Mouse (Mus musculus) embryonic facial prominence, embryonic 13.5 days (tissue): ENCODE data around the gene Tmem63a. TPM values are rescaled to one million over a fixed set of nuclear protein-coding genes. Genes with fewer than 3 reads are reported as not detected.
"Not testable (repeated sequence)": the region's sequence is repeated elsewhere in the genome, so short reads cannot be mapped to it uniquely, and the experiment has no call there.

Source experiments
- ATAC-seq: fragments of 200-750 bp; cut with Nextera tagmentation; 2 replicates; pipeline ENCODE4 v1.8.0; 2017; ENCODE audit warnings: low read depth; ENCODE audit not compliant: insufficient number of reproducible peaks, insufficient read depth, low FRiP score, low TSS enrichment
- H3K27ac ChIP-seq: fragments of 300-500 bp; sonication (generic); 2 replicates; pipeline ENCODE4 v1.5.1; 2015; ENCODE audit warnings: moderate library complexity, mild to moderate bottlenecking, inconsistent platforms
- H3K27me3 ChIP-seq: fragments of 300-500 bp; sonication (generic); 2 replicates; pipeline ENCODE4 v1.6.1; 2015; ENCODE audit warnings: mild to moderate bottlenecking, inconsistent platforms
- H3K36me3 ChIP-seq: fragments of 300-500 bp; sonication (generic); 2 replicates; pipeline ENCODE4 v1.6.1; 2015; ENCODE audit warnings: mild to moderate bottlenecking, inconsistent platforms
- H3K4me1 ChIP-seq: fragments of 300-500 bp; sonication (generic); 2 replicates; pipeline ENCODE4 v1.6.1; 2015; ENCODE audit warnings: inconsistent platforms
- H3K4me2 ChIP-seq: fragments of 300-500 bp; sonication (generic); 2 replicates; pipeline ENCODE4 v1.6.1; 2015; ENCODE audit warnings: moderate library complexity, mild to moderate bottlenecking, inconsistent platforms
- H3K4me3 ChIP-seq: fragments of 300-500 bp; sonication (generic); 2 replicates; pipeline ENCODE4 v1.5.1; 2015; ENCODE audit warnings: mild to moderate bottlenecking, inconsistent platforms
- H3K9ac ChIP-seq: fragments of 300-500 bp; sonication (generic); 2 replicates; pipeline ENCODE4 v1.6.1; 2015; ENCODE audit warnings: mild to moderate bottlenecking, inconsistent platforms
- H3K9me3 ChIP-seq: fragments of 300-500 bp; sonication (generic); 2 replicates; pipeline ENCODE4 v1.6.1; 2016; ENCODE audit warnings: inconsistent platforms
- whole genome bisulfite sequencing: fragments of 180-500 bp; shearing (Covaris S2); methylation state at CpG from one replicate; pipeline ENCODE4 v1.1.7; 2015; ENCODE audit warnings: mixed read lengths; 5-methylcytosine and 5-hydroxymethylcytosine counted together
- polyA plus RNA-seq: library from polyadenylated mRNA; unstranded; fragments of >200 nt; fragmentation: Nextera tagmentation; extraction: Ambion mirVana; gene quantifications from 2 replicates; pipeline ENCODE4 v1.2.1, GENCODE M21; 2015

Tmem63a gene
- polyA plus RNA-seq, 1 experiment from 2014 or later: 13.7 TPM

DNA sequence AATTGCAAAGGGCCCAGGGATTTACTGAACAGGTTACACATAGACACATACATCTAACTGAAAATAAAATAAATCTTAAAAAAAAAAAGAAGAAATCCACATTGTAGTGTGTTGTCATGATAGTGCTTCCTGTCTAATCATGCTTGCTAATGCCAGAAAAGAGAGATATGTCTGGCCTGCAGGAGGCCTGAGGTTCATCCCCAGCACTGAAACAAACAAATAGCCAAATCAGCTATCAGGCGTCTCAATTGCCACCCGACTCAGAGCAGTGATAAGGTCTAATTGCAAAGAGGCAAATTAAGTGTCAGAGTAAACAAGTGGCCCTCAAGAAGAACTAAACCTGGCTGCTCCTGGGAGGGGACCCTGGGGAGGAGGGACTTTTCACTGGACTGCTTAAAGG is 12.5 kb upstream of the Tmem63a start:
- H3K4me3 ChIP-seq: no peak overlapping the region
- H3K36me3 ChIP-seq: no peaks in the 10 kb centered on the region
- H3K9ac ChIP-seq: no peak overlapping the region
- ATAC-seq: no peak
- H3K4me1 ChIP-seq: no peaks in the 10 kb centered on the region
- H3K27ac ChIP-seq: no peak overlapping the region
- H3K27me3 ChIP-seq: peaks cover 20% of the 10 kb centered on the region
- WGBS: 57% methylated on average over 2 of the region's 2 CpGs
- H3K4me2 ChIP-seq: no peak overlapping the region
- H3K9me3 ChIP-seq: no peaks in the 10 kb centered on the region

DNA sequence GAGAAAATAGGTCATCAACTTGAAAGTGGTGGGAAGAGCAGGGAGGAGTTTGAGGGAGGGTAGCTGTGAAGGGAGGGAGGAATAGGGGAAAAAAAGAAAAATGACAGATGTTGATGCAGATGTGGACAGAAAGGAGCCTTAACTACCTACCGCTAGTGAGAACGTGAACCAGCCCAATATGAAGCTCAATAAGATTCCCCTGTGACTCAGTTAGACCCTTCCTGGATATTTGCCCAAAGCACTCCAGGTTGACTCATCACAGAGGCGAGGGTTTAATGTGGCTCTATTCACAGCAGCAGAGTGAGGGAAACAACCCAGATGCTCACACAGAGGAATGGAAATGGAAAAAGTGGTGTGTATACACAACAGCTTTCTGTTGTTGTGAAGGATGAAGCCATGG is 11.0 kb upstream of the Tmem63a start:
- no peak for ATAC-seq
- 62% methylated on average over 3 of the region's 3 CpGs for WGBS
- no peaks in the 10 kb centered on the region for H3K9me3 ChIP-seq
- peaks cover 35% of the 10 kb centered on the region for H3K27me3 ChIP-seq
- no peak overlapping the region for H3K27ac ChIP-seq
- no peak overlapping the region for H3K4me2 ChIP-seq
- no peaks in the 10 kb centered on the region for H3K36me3 ChIP-seq
- H3K4me1 ChIP-seq: no peaks in the 10 kb centered on the region
- H3K4me3 ChIP-seq: no peak overlapping the region
- no peak overlapping the region for H3K9ac ChIP-seq

DNA sequence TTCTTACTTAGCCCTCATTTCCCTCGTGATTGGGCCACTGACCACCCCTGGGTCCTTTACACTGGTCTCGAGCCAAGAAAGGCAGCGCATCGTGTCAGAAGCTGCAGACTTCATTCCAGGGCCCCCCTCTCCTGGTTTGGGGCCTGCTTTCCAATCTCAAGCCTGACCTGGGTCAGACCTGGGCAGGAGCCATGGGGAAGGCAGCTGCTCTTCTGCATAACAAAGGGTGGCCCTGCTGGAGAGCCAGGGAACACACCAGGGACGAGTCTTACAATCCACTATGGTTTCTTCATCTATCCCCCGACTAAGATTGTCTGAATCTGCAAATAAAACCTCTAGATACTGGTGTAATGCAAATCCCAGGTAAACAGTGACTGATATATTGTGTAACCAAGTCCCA is 8.5 kb upstream of the Tmem63a start:
- peaks cover 3% of the 10 kb centered on the region; the same call in 1 of the 2 replicates for H3K4me1 ChIP-seq
- ATAC-seq: no peak
- H3K27me3 ChIP-seq: peaks cover 56% of the 10 kb centered on the region
- H3K27ac ChIP-seq: no peak overlapping the region
- H3K9ac ChIP-seq: no peak overlapping the region
- 24% methylated on average over 6 of the region's 6 CpGs for WGBS
- no peak overlapping the region for H3K4me2 ChIP-seq
- H3K4me3 ChIP-seq: no peak overlapping the region
- no peaks in the 10 kb centered on the region for H3K36me3 ChIP-seq
- no peaks in the 10 kb centered on the region for H3K9me3 ChIP-seq

DNA sequence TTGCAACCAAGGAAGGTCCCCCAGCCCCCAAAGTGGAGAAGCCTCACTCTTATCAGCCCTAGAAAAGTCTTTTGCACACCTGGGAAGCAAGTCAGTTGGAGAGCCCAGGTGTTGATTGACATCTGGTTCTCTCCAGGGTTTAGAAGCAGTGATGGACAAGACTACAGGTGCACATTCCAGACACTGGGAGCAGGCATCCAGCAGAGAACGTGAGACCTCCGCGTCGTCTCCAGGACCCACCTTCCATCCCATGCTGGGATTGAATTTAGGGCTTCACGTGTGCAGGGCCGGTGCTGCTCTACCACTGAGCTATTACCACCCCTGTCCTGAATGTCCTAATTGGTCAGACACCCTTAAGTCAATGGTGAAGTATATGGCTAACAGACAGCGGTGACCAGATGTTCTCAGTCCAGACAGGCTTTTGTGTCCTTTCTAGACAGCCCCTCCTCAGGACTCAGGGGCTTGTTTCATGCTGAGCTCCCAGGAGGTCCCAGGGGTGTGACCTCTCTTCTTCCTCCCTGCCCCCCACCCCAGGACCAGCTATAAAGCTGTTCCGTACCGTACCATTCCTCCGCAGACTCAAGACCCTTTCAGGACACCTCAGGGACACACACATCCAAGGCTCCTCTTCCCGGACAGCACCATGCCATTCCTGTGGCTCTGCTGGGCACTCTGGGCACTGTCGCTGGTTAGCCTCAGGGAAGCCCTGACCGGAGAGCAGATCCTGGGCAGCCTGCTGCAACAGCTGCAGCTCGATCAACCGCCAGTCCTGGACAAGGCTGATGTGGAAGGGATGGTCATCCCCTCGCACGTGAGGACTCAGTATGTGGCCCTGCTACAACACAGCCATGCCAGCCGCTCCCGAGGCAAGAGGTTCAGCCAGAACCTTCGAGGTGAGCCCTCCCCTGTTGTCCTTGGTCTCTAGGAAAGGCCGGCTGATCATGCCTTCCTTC is 7.4 kb upstream of the Tmem63a start, which contains the start of gene Lefty1:
Gene Lefty1 (plus strand): TSS at position 556 of the 953 bp plus-strand sequence.
- no peak for ATAC-seq
- no peak within 1 kb of the TSS for H3K4me2 ChIP-seq
- no peak within 1 kb of the TSS for H3K4me3 ChIP-seq
- WGBS: 13% methylated on average over 21 of the region's 21 CpGs
- peaks cover 3% of the 10 kb centered on the region; the same call in 1 of the 2 replicates for H3K4me1 ChIP-seq
- H3K9ac ChIP-seq: no peak within 1 kb of the TSS
- peaks cover 56% of the 10 kb centered on the region for H3K27me3 ChIP-seq
- H3K27ac ChIP-seq: no peak within 1 kb of the TSS
- no peaks in the 10 kb centered on the region for H3K9me3 ChIP-seq
- no peaks in the 10 kb centered on the region for H3K36me3 ChIP-seq

DNA sequence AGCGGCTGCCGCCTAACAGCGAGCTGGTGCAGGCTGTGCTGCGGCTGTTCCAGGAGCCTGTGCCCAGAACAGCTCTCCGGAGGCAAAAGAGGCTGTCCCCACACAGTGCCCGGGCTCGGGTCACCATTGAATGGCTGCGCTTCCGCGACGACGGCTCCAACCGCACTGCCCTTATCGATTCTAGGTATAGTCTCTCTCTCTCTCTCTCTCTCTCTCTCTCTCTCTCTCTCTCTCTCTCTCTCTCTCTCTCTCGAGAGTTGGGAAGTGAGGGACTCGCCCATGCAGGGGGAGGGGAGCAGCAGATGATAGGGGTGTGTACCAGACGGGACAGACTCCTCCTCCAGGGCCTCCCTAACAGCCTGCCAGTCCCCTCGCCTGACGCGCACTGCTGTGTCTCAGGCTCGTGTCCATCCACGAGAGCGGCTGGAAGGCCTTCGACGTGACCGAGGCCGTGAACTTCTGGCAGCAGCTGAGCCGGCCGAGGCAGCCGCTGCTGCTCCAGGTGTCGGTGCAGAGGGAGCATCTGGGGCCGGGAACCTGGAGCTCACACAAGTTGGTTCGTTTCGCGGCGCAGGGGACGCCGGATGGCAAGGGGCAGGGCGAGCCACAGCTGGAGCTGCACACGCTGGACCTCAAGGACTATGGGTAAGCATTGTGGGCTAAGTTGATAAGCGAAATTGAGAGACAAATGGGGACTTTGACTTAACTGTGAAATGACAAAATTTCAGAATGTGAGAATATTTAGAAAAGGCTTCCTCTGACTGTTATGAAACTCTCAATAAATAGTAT is 5.3 kb upstream of the Tmem63a start:
- peaks cover 71% of the 10 kb centered on the region for H3K27me3 ChIP-seq
- not testable (repeated sequence) for H3K36me3 ChIP-seq
- WGBS: 1% methylated on average over 39 of the region's 41 CpGs

DNA sequence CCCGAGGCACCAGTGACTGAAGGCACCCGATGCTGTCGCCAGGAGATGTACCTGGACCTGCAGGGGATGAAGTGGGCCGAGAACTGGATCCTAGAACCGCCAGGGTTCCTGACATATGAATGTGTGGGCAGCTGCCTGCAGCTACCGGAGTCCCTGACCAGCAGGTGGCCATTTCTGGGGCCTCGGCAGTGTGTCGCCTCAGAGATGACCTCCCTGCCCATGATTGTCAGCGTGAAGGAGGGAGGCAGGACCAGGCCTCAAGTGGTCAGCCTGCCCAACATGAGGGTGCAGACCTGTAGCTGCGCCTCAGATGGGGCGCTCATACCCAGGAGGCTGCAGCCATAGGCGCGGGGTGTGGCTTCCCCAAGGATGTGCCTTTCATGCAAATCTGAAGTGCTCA is 4.5 kb upstream of the Tmem63a start:
- not testable (repeated sequence) for ATAC-seq, H3K4me2 ChIP-seq, H3K36me3 ChIP-seq, H3K9ac ChIP-seq, H3K4me3 ChIP-seq, H3K9me3 ChIP-seq, H3K27ac ChIP-seq
- H3K27me3 ChIP-seq: peaks cover 71% of the 10 kb centered on the region
- H3K4me1 ChIP-seq: peaks cover 17% of the 10 kb centered on the region
- WGBS: 23% methylated on average over 13 of the region's 13 CpGs

More for the DNA sequence above, 5.3 kb upstream of the Tmem63a start:
- H3K4me3 ChIP-seq: peak overlapping the region; percentile 38
- H3K4me1 ChIP-seq: peaks cover 14% of the 10 kb centered on the region
- 0 out of 2 replicates have a peak, but pooled peaks have one; percentile 54 for ATAC-seq
- not testable (repeated sequence) for H3K27ac ChIP-seq, H3K9me3 ChIP-seq
- H3K9ac ChIP-seq: peak overlapping the region; percentile 44
- H3K4me2 ChIP-seq: peak overlapping the region; percentile 62

DNA sequence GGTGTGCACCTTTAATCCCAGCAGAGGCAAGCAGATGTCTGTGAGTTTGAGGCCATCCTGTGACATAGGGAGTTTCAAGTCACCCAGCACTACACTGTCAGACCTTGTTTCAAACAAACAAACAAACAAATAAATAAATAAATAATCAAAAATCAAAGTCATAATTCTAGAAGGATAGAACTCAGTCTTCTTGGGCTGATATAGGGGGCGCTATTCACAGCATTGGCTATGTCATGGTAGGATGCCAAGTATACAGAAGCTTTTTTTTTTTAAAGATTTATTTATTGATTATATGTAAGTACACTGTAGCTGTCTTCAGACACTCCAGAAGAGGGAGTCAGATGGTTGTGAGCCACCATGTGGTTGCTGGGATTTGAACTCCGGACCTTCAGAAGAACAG is 3.4 kb upstream of the Tmem63a start:
- H3K9ac ChIP-seq, H3K4me2 ChIP-seq, H3K9me3 ChIP-seq, H3K4me3 ChIP-seq, H3K27ac ChIP-seq, ATAC-seq, H3K36me3 ChIP-seq: not testable (repeated sequence)
- peaks cover 26% of the 10 kb centered on the region for H3K4me1 ChIP-seq
- WGBS: 73% methylated on average over 2 of the region's 2 CpGs
- H3K27me3 ChIP-seq: peaks cover 68% of the 10 kb centered on the region

DNA sequence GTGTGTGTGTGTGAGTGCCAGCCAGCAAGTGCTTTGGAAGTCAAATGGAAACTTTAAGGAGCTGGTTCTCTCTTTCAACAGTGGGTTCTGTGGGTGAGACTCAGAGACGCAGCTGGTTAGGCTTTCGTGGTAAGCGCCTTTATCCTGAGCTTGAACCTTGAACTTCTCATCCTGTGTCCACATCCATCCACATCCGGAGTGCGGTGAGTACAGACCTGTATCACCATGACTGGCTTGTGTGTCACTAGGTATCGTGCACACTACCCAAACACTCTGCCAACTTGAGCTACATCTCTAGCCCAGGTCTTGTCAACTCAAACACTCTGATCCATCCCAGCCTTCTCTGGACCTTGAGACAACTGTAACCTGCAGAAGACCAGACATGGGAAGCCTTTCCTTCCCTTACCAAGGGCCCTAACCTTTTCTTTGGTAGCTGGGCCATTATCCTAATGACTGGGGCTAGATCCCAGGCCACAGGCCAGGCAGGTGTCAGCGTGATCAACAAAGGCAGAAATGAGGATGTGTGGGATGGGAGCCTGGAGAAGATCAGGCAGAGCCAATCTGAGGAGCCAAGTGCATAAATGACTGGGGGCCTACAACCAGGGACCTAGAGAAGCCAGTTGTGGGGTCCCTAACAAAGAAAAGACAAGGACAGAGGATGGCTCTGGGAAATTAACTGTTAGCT is 1.2 kb upstream of the Tmem63a start:
- Histone ChIP-seq H3K9me3 (no peaks in the 10 kb centered on the region), H3K36me3 (no peaks in the 10 kb centered on the region), H3K4me2 (peak overlapping the region; percentile 89), H3K4me3 (peak overlapping the region; percentile 83), H3K9ac (peak overlapping the region; percentile 88), H3K4me1 (peaks cover 45% of the 10 kb centered on the region), H3K27me3 (peaks cover 46% of the 10 kb centered on the region), H3K27ac (no peak overlapping the region)
- no peak for ATAC-seq
- WGBS: 89% methylated on average over 7 of the region's 7 CpGs

DNA sequence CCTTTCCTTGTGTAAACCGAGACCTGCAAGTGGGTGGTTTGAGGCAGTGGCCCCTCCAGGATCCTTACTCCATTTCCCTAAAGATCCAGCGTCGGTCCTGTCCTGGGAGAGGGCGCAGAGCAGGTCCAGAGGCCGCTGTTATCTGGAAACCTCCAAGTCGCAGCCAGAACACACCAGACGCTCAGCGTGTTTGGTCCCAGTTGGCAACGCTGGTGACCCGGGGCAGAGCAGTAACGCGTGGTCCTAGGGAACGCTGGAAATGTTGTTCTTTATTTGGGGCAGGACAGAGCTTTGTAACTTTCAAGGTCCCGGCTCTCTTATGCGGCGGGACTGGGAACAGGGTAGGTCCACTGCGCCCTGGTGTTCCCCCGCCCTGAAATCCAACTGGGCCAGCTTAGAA is 418 bp upstream of the Tmem63a start:
- WGBS: 3% methylated on average over 18 of the region's 18 CpGs

DNA sequence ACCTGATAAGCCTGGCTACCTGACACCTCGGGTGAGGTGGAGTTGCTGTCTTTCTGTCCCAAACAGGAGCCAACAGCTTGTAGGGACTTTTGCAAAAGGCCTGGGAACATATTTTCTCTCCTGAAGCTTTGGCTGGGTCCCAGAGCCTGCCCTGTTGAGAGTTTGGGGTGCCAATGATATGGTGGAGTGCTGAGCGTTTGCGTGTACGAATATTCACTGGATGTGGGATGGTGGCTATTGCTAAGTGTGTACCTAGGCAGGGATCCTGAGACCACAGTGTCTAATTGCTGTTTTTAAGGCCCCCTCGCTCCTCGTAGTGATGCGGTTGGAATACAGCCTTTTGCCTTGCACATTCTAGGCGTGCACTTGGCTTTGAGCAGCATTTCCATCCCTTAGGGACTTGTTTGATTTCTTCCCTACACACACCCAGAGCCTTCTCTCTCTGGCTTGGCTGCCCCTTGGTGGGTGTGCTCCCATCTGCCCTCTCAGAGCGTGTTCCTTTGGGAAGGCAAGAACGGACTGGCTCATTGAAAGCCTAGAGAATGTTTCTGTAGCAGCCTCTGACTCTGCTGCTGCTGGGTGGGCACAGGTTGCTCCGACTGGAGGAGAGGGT is 994 bp downstream of the Tmem63a start:
- Histone ChIP-seq H3K9me3 (no peaks in the 10 kb centered on the region), H3K4me2 (peak overlapping the region; percentile 89), H3K27ac (peak overlapping the region; percentile 56), H3K27me3 (peaks cover 24% of the 10 kb centered on the region), H3K4me3 (peak overlapping the region; percentile 83), H3K4me1 (peaks cover 48% of the 10 kb centered on the region), H3K36me3 (0 out of 2 replicates have a peak, but pooled peaks cover 3% of the 10 kb centered on the region), H3K9ac (peak overlapping the region; percentile 88)
- 39% methylated on average over 11 of the region's 11 CpGs for whole genome bisulfite sequencing
- no peak for ATAC-seq

More for the DNA sequence above, 418 bp upstream of the Tmem63a start:
- Histone ChIP-seq H3K9me3 (no peaks in the 10 kb centered on the region), H3K4me1 (peaks cover 51% of the 10 kb centered on the region), H3K36me3 (no peaks in the 10 kb centered on the region), H3K27ac (no peak overlapping the region), H3K9ac (peak overlapping the region; percentile 88), H3K4me3 (peak overlapping the region; percentile 83), H3K27me3 (peaks cover 38% of the 10 kb centered on the region), H3K4me2 (peak overlapping the region; percentile 89)
- ATAC-seq: no peak

DNA sequence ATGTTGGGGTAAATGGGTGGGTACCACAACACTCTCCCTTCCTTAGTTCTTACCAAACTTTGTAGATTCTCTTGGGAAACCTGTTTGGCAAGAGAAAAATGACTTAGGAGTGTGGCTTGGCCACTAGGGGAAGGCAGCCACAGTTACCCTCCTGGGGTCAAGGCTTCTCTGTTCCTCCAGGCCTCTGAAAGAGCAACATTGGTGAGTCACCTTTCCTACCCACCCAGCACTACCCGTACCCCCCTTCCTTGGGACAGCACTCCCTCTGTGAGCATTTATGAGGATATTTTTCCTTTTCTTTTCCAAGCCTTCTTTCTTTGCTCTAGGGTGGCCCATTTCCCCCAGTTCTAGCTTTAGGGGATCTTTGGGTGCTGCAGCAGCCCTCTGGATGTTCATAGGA is 1.8 kb downstream of the Tmem63a start:
- no peak overlapping the region for H3K4me3 ChIP-seq
- peaks cover 22% of the 10 kb centered on the region for H3K27me3 ChIP-seq
- ATAC-seq: no peak
- 0 out of 2 replicates have a peak, but pooled peaks cover 3% of the 10 kb centered on the region for H3K36me3 ChIP-seq
- no peaks in the 10 kb centered on the region for H3K9me3 ChIP-seq
- WGBS: 81% methylated on average over 1 of the region's 1 CpGs
- H3K4me2 ChIP-seq: 0 out of 2 replicates have a peak overlapping the region, but pooled peaks have one; percentile 89
- no peak overlapping the region for H3K27ac ChIP-seq
- H3K4me1 ChIP-seq: peaks cover 48% of the 10 kb centered on the region
- no peak overlapping the region for H3K9ac ChIP-seq
